Mouse (Mus musculus) heart, postnatal 0 days (tissue): ENCODE results near the gene Cacna1c. TPM values are rescaled to one million over a fixed set of nuclear protein-coding genes. Genes with fewer than 3 reads are reported as not detected.
"Not testable (repeated sequence)": the region's sequence is repeated elsewhere in the genome, so short reads cannot be mapped to it uniquely, and the experiment has no call there.

Experiments
- ATAC-seq: fragments of 200-750 bp; cut with Nextera tagmentation; 2 replicates; pipeline ENCODE4 v1.8.0; 2017; ENCODE audit warnings: low read depth, moderate number of reproducible peaks, moderate library complexity; ENCODE audit not compliant: insufficient read depth
- DNase-seq: peaks from one replicate; pipeline ENCODE4 v3.0.0-alpha.2; 2016; ENCODE audit warnings: low spot score
- H3K27ac ChIP-seq: fragments of 300-500 bp; sonication (generic); 2 replicates; pipeline ENCODE4 v1.5.1; 2014; ENCODE audit warnings: low read depth, mild to moderate bottlenecking
- H3K27me3 ChIP-seq: fragments of 300-500 bp; sonication (generic); 2 replicates; pipeline ENCODE4 v1.6.1; 2014; ENCODE audit warnings: low read length, mixed read lengths; ENCODE audit not compliant: control insufficient read depth, insufficient read depth
- H3K36me3 ChIP-seq: fragments of 300-500 bp; sonication (generic); replicated peaks from 2 replicates; pipeline ENCODE4 v1.6.1; 2014; ENCODE audit warnings: low read length, mixed read lengths; ENCODE audit not compliant: control insufficient read depth, insufficient read depth
- H3K4me1 ChIP-seq: fragments of 300-500 bp; sonication (generic); 2 replicates; pipeline ENCODE4 v1.6.1; 2014; ENCODE audit warnings: antibody characterized with exemption; ENCODE audit not compliant: control insufficient read depth, insufficient read depth
- H3K4me2 ChIP-seq: fragments of 300-500 bp; sonication (generic); 2 replicates; pipeline ENCODE4 v1.6.1; 2014; ENCODE audit warnings: low read depth, mild to moderate bottlenecking, low read length, moderate library complexity
- H3K4me3 ChIP-seq: fragments of 300-500 bp; sonication (generic); 2 replicates; pipeline ENCODE4 v1.5.1; 2014; ENCODE audit warnings: low read depth, low read length
- H3K9ac ChIP-seq: fragments of 300-500 bp; sonication (generic); replicated peaks from 2 replicates; pipeline ENCODE4 v1.6.1; 2014; ENCODE audit warnings: low read depth, low read length, mixed read lengths
- H3K9me3 ChIP-seq: fragments of 300-500 bp; sonication (generic); replicated peaks from 2 replicates; pipeline ENCODE4 v1.6.1; 2016; ENCODE audit warnings: low read length; ENCODE audit not compliant: control insufficient read depth
- CTCF ChIP-seq: IDR thresholded peaks from 2 replicates; pipeline ENCODE4 v1.5.1; 2016; ENCODE audit warnings: antibody characterized with exemption, control low read depth, low read depth
- EP300 ChIP-seq: IDR thresholded peaks from 2 replicates; pipeline ENCODE4 v1.6.1; 2016; ENCODE audit warnings: antibody characterized with exemption, low read depth
- WGBS: fragments of 180-500 bp; shearing (Covaris S2); extraction: QIAGEN DNeasy Blood & Tissue Kit; methylation state at CpG from one replicate; pipeline ENCODE4 v1.1.7; 2014; 5-methylcytosine and 5-hydroxymethylcytosine counted together
- polyA plus RNA-seq: library from polyadenylated mRNA; unstranded; fragments of >200 nt; fragmentation: Nextera tagmentation; extraction: Ambion mirVana; gene quantifications from 2 replicates; pipeline ENCODE4 v1.2.1, GENCODE M21; 2015
- total RNA-seq: library from RNA; depleted of rRNA; stranded (reverse); fragments of >200 nt; gene quantifications from 2 replicates; pipeline ENCODE4 v1.2.3, GENCODE M21; 2014; ENCODE audit warnings: low replicate concordance

The Cacna1c gene
- total and polyA plus RNA-seq, 2 experiments from 2014 or later, result 51.3 to 159 TPM

- peak overlapping the region; percentile 47 for H3K4me2 ChIP-seq
- H3K4me3 ChIP-seq, result peak overlapping the region; percentile 22
- WGBS, result 39% methylated on average over 34 of the region's 34 CpGs
- no peaks in the 10 kb centered on the region for H3K9me3 ChIP-seq
- H3K27ac ChIP-seq, result no peak overlapping the region
- ATAC-seq (no peak), DNase-seq (no peak)
- H3K36me3 ChIP-seq, result peaks cover 59% of the 10 kb centered on the region
- no peaks in the 10 kb centered on the region for H3K27me3 ChIP-seq
- H3K4me1 ChIP-seq, result no peaks in the 10 kb centered on the region
- TF ChIP-seq EP300, result no peak
- no peak for TF ChIP-seq CTCF
- no peak overlapping the region for H3K9ac ChIP-seq
Measured at GRCm38 (mm10) chr6:118593377-118594061, 602.7 kb downstream of the Cacna1c start.

GRCm38 (mm10) chr6:118592662-118593376, 603.4 kb downstream of the Cacna1c start:
- Histone ChIP-seq H3K36me3 (peaks cover 52% of the 10 kb centered on the region), H3K4me3 (peak overlapping the region; percentile 22), H3K4me1 (no peaks in the 10 kb centered on the region), H3K27me3 (no peaks in the 10 kb centered on the region), H3K4me2 (peak overlapping the region; percentile 47), H3K9me3 (no peaks in the 10 kb centered on the region), H3K27ac (no peak overlapping the region), H3K9ac (no peak overlapping the region)
- 62% methylated on average over 21 of the region's 21 CpGs for WGBS
- ATAC-seq (no peak), DNase-seq (no peak)
- TF ChIP-seq EP300 (no peak), CTCF (no peak)

GRCm38 (mm10) chr6:118578741-118579140, 617.5 kb downstream of the Cacna1c start:
- not testable (repeated sequence) for H3K4me1 ChIP-seq, H3K27ac ChIP-seq, H3K4me3 ChIP-seq, H3K27me3 ChIP-seq, H3K9me3 ChIP-seq, H3K9ac ChIP-seq, H3K36me3 ChIP-seq, ATAC-seq, H3K4me2 ChIP-seq, DNase-seq
- WGBS, result 60% methylated on average over 4 of the region's 4 CpGs

- no peaks in the 10 kb centered on the region for H3K36me3 ChIP-seq
- WGBS, result 85% methylated on average over 6 of the region's 6 CpGs
- no peak overlapping the region for H3K4me3 ChIP-seq
- no peak overlapping the region for H3K9ac ChIP-seq
- H3K9me3 ChIP-seq, result no peaks in the 10 kb centered on the region
- no peak for TF ChIP-seq EP300
- no peak for TF ChIP-seq CTCF
- H3K4me1 ChIP-seq, result no peaks in the 10 kb centered on the region
- no peak overlapping the region for H3K4me2 ChIP-seq
- no peak for DNase-seq
- no peak for ATAC-seq
- no peaks in the 10 kb centered on the region for H3K27me3 ChIP-seq
- no peak overlapping the region for H3K27ac ChIP-seq
Measured at GRCm38 (mm10) chr6:118574351-118574750, 621.9 kb downstream of the Cacna1c start.

- Histone ChIP-seq H3K4me3 (no peak overlapping the region), H3K27me3 (no peaks in the 10 kb centered on the region), H3K36me3 (no peaks in the 10 kb centered on the region), H3K27ac (no peak overlapping the region), H3K9ac (no peak overlapping the region), H3K4me2 (no peak overlapping the region), H3K4me1 (peaks cover 12% of the 10 kb centered on the region; the same call in 1 of the 2 replicates), H3K9me3 (no peaks in the 10 kb centered on the region)
- 94% methylated on average over 3 of the region's 3 CpGs for WGBS
- no peak for TF ChIP-seq CTCF
- no peak for TF ChIP-seq EP300
- DNase-seq (no peak), ATAC-seq (no peak)
Measured at GRCm38 (mm10) chr6:118567816-118568215, 628.4 kb downstream of the Cacna1c start.
